Mouse (Mus musculus): Measurements from ENCODE around the gene Ipo13.

DNA sequence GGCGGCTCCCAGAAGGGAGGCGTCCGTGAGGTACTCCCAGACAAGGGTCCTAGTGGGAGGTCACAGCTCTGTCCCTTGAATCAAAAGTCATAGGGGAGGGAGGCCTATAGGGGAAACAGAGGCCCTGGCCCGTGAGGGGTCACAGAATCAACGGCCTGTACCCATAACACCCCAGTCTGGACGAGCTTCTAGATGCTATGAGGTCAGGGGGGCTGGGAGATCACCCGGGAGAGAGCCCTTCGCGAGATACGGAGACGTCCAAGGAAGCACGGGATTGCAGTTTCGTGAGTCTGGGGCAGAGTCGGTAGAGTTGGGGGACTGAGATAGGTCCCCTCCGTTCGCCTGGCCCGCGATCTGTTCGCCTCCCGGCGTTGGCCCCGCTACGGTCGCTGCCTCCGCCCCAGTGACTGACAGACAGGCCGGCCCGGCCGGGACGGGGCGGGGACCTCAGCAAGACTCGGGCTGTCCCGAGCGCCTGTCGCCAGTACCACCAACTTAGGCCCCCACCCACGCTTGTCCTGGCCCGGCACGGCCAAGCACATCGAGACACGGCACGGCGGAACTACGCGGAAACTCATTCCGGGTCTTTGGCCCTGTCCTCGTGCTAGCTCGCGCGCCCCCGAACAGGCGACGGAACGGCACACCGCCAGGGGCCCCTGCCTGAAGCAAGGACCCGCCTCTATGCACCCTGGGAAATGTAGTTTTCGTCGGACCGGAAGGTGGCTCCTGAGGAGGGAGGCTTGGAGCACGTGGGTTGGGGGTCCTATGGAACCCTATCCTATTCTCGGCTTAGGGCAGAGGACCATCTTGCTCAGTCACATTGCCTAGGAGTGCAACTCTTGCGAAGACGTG is at the start of gene Ipo13:
- no peak for TF ChIP-seq CTCF (IDR thresholded peaks at IDR 0.05; ENCODE audit: control insufficient read depth, insufficient read depth, insufficient replicate concordance, low read depth, low read length)
- TF ChIP-seq POLR2A (IDR thresholded peaks at IDR 0.05; ENCODE audit: control insufficient read depth, low read depth, low read length) = no peak; the same call in 1 of the 2 replicates
